9 mouse cellular contexts compared by ENCODE assay signal in genomic region chr2:169996501-169997237, GRCm38 (mm10).
DNase-seq lines count a peak whose midpoint lies in the region; ATAC-seq lines count a peak whose summit lies in the region.
"Had no signal": no experiment of that assay in that cellular context is flagged by ENCODE, and none has a peak within 500 bp of the region (broad histone marks: within the 10 kb centered on the region; RNA-seq: fewer than 3 reads in every experiment).

No protein-coding gene starts in this region.

- DNase-seq in adrenal gland, postnatal 14 days = peak; percentile 17
- DNase-seq in adrenal gland, postnatal 25 days = no peak
- peak; percentile 4 for DNase-seq in lung, postnatal 14 days
- no peak for DNase-seq in lung, postnatal 4 days
- no peak for DNase-seq in testis, postnatal 14 days (ENCODE audit: low spot score)
- no peak for DNase-seq in left cerebral cortex, postnatal 14 days (ENCODE audit: low spot score in 2 of 2)
- DNase-seq: cerebellum, adult 11-12 months had no signal

- no peak overlapping the region; the same call in 1 of the 2 replicates for H3K4me2 ChIP-seq in kidney, embryonic 14.5 days (replicated peaks; ENCODE audit: low read depth, low read length)
- peak overlapping the region; percentile 20; the same call in 1 of the 2 replicates for H3K4me2 ChIP-seq in neural tube, embryonic 15.5 days

- H3K9ac ChIP-seq in kidney, embryonic 14.5 days (ENCODE audit: low read depth, low read length) = peak overlapping the region; percentile 18; the same call in 1 of the 2 replicates
- no peak overlapping the region for H3K9ac ChIP-seq in neural tube, embryonic 15.5 days (replicated peaks)

- intact Hi-C loops in left cerebral cortex, postnatal 14 days (cut with DNase I) = no loop called here

- H3K9me3 ChIP-seq in kidney, embryonic 14.5 days (ENCODE audit: control insufficient read depth, low read length) = no peaks in the 10 kb centered on the region
- no peaks in the 10 kb centered on the region for H3K9me3 ChIP-seq in neural tube, embryonic 15.5 days (replicated peaks)

- no peak overlapping the region for H3K4me3 ChIP-seq in kidney, embryonic 14.5 days (ENCODE audit: low read length)
- H3K4me3 ChIP-seq in neural tube, embryonic 15.5 days (replicated peaks) = no peak overlapping the region

- peak; percentile 65; the same call in 1 of the 2 replicates for ATAC-seq in kidney, embryonic 14.5 days (ENCODE audit: low FRiP score, low TSS enrichment)
- ATAC-seq in neural tube, embryonic 15.5 days (ENCODE audit: low FRiP score) = no peak

- 25% methylated on average over 16 of the region's 16 CpGs for WGBS in kidney, embryonic 14.5 days
- WGBS in neural tube, embryonic 15.5 days = 42% methylated on average over 16 of the region's 16 CpGs

- H3K36me3 ChIP-seq in kidney, embryonic 14.5 days (ENCODE audit: control insufficient read depth, insufficient read depth, low read length) = no peaks in the 10 kb centered on the region
- no peaks in the 10 kb centered on the region for H3K36me3 ChIP-seq in neural tube, embryonic 15.5 days

- H3K27ac ChIP-seq in kidney, embryonic 14.5 days (ENCODE audit: low read depth, low read length) = peak overlapping the region; percentile 82
- H3K27ac ChIP-seq in neural tube, embryonic 15.5 days (replicated peaks) = peak overlapping the region; percentile 48

- H3K27me3 ChIP-seq in kidney, embryonic 14.5 days (ENCODE audit: control insufficient read depth, insufficient read depth, low read length) = no peaks in the 10 kb centered on the region
- H3K27me3 ChIP-seq in neural tube, embryonic 15.5 days (replicated peaks) = no peaks in the 10 kb centered on the region

- H3K4me1 ChIP-seq in kidney, embryonic 14.5 days (ENCODE audit: control insufficient read depth, insufficient read depth, low read length) = peaks cover 41% of the 10 kb centered on the region
- H3K4me1 ChIP-seq in neural tube, embryonic 15.5 days = peaks cover 45% of the 10 kb centered on the region

Comparison
In these comparisons a context has a peak if more than half of its experiments do, and no peak if none do; other contexts are left out.
1. DNase-seq: peak in adrenal gland, postnatal 14 days (single experiment) and lung, postnatal 14 days (single experiment); none in adrenal gland, postnatal 25 days (single experiment), lung, postnatal 4 days (0 of 2), testis, postnatal 14 days (single experiment) and left cerebral cortex, postnatal 14 days (0 of 2).